Mouse (Mus musculus): ENCODE measurements around the gene Utf1.

Gene Utf1

GRCm38 (mm10) chr7:139943674-139944281, at the start of gene Utf1:
TSS of gene Utf1 (plus strand) at chr7:139943789.
- DNase-seq, result peak; percentile 38 to 52

DNA sequence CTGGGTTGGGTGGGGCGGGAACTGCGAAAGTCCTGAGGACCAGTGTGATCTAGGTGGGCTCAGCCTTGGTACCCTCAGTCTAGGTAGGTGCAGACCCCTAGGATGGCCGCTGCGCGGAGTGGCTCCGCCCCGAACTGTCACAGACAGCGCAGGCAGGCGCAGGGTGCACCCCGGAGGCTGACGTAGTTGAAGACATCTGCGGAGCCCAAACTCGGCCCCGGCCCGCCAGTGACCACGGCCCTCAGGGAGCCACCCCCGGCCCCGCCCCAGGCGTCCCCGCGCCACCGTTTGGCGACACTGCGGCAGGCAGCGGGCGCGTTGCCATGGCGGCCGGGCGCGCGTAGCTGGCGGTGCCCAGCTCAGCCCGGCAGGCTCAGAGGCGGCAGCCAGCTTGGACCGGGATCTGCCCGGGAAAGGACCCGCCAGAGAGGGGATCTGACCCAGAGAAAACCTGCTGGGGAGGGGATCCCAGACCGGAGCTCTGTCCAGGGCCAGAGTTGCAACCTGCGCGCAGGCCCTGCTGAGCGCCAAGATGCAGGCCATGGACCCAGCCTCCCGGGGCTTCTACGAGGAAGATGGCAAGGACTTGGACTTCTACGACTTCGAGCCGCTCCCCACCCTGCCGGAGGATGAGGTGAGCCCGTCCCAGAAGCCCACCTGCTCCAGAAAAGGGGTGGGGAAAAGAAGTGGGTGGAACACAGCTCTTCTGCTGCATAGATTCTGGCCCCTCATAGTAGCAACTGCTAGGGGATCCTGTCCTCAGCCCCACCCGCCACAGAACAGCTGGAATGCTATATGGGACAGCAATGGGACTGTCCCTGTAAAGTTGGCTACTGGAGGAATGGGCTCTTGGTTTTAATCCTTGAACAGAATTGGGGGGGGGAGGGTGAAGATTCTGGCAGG, 48.7 kb upstream of the Utf1 start, which contains the start of gene Kndc1:
Gene Kndc1 (plus strand): TSS at position 42 of the 903 bp plus-strand sequence.
- peak; percentile 90 to 93 for DNase-seq

DNA sequence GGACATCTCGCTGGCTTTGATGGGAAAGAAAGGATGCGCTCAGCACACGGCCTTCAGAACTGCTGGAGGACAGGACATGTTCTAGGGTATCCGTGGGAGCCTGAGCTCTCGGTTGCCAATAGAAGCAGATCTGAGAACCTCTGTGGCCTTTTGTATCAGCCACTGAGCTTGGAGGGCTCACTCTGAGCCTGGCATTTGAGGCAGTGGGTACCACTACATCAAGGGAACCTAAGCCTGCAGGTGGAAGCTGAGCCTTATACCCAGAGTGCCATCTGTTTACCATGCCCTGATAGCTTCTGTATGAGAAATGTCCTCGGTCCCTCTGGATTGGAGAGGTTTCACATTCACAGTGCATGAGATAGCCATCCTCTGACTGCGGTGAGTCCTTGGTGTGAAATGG, 47.3 kb upstream of the Utf1 start:
- DNase-seq, result peak; percentile 42 to 60

GRCm38 (mm10) chr7:139896796-139897195, 46.8 kb upstream of the Utf1 start:
- peak; percentile 64 to 66 for DNase-seq

GRCm38 (mm10) chr7:139898606-139899005, 45.0 kb upstream of the Utf1 start:
- peak; percentile 64 to 65 for DNase-seq

DNA sequence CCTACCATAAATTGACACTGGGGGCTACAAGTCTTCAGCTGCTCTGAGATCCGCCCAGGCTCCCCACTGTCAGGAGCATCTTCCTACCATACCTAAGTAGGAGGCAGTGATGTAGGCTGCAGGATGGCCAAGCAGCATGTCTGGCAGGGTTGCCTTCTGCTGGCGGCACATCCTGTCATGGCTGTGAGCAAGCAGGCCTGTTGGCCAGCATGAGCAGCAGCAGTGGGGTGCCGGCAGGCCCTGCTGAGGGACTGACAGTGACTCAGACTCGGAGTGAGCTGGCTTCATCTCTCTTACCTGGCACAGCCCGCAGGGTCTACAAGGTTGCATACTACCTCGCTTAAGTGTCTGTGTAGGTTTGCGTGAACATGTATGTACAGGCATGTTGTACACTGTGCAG, 44.1 kb upstream of the Utf1 start:
- DNase-seq, result peak; percentile 93

GRCm38 (mm10) chr7:139900456-139900855, 43.1 kb upstream of the Utf1 start:
- DNase-seq, result peak in 1 of 2 experiments; percentile 58

- peak; percentile 93 to 94 for DNase-seq
Measured at GRCm38 (mm10) chr7:139900896-139901295, 42.7 kb upstream of the Utf1 start.

GRCm38 (mm10) chr7:139901981-139902380, 41.6 kb upstream of the Utf1 start:
- DNase-seq, result no peak

DNA sequence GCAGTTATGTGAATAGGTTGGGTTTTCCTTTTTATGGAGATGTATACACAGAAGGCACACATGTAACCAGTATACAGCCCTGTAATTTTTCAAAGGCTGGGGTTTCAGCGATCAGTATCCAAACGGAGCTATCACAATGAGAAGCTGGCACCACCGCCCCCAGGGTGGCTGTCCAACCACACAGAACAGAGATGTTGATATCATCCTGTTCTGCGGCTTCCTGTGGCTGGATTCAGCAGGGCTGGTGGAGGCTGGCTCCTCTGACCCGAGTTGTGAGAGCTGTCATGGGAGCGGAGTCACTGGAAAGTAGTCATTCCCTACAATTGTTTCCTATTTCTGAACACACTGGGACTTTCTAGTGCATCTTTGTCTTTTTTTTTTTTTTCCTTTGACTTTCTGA, 38.3 kb upstream of the Utf1 start:
- DNase-seq, result peak in 1 of 2 experiments; percentile 28

- DNase-seq, result peak; percentile 58 to 65
Measured at GRCm38 (mm10) chr7:139905661-139906060, 37.9 kb upstream of the Utf1 start.

DNA sequence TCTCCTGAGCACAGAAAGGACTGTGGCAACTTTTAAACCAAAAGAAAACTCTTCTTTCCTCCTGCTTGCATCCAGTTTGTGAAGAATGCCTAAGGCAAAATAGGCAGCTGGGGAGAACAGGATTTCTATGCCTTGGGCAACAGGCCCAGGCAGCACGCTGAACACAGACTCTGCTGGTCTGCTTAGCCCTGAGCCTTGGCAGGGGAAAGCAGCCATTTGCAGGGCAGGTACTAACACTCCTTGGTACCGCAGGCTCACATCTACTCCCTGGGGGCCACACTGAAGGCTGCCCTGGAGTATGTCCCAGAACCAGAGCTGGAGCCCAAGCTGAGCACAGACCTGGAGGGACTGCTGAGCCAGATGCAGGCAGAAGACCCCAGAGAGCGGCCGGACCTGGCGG, 35.4 kb upstream of the Utf1 start:
- DNase-seq, result peak; percentile 73 to 76

GRCm38 (mm10) chr7:139909469-139909868, 34.1 kb upstream of the Utf1 start:
- DNase-seq, result no peak

DNA sequence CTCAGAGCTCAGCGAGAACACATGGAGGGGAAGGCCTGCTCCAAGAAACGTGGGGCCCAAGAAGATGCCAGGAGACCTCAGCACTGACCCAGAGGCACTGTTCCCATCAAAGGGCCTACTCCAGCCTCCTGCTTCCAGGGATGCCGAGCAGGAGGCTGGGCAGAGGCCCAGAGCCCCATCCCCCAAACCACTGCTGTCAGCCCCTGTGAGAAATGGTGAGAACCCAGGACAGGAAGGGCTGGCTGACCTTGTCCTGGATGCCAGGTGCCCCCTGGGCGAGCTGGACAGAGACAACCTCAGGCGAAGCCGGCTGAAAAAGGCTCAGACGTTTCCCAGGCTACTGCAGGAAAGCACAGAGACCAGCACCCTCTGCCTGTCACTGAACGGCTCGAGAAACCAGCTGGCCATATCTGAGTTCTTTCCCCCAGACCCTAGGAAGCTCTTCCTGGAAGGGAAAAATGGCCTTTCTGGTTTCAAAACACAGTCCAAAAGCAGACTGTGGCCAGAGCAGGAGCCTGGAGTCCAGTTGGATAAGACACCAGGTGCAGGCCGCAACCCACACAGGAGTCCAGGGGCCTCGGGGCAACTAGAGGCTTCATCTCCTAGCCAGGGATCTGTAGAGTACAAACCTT, 33.3 kb upstream of the Utf1 start:
- peak; percentile 44 to 54 for DNase-seq

- peak; percentile 37 to 43 for DNase-seq
Measured at GRCm38 (mm10) chr7:139914141-139915047, 29.2 kb upstream of the Utf1 start.

DNA sequence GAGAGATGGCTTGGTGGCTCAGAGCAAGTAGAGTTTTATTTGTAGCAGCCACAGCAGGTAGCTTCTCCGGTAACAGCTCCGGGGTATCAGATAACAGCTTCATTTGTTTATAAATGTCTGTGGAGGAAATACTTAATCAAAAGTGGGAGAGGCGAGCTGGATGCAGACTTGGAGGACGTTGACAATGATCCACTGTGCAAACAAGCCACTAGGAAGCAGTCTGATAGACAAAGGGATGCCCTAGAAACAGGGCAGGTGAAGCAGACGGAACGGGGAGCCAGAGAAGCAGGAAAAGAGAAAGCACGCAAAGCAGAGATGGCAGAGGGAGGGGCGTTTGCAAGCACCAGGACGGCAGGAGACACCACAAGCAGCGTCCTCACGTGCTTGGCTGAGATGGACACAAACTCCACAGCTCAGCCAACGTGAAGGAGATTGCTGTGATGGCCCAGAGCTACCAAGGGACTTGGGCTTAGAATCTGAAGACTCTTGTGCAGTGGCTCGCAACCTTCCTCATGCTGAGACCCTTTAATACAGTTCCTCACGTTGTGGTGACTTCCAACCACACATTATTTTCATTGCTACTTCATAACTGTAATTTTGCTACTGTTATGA, 27.8 kb upstream of the Utf1 start:
- DNase-seq, result peak; percentile 34 to 41

DNA sequence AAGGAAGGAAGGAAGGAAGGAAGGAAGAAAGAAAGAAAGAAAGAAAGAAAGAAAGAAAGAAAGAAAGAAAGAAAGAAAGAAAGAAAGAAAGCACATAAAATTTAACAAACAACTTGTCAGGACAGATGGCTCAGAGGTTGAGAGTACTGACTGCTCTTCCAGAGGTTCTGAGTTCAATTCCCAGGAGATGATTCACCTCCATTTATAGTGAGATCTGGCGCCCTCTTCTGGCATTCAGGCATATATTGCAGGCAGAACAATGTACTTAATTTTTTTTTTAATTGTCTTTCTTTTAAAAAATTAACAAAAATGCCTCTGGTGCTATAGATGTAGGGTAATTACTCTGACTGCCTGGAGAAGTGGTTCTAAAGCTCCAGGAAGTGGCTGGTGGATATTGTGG, 27.2 kb upstream of the Utf1 start:
- no peak for DNase-seq

DNA sequence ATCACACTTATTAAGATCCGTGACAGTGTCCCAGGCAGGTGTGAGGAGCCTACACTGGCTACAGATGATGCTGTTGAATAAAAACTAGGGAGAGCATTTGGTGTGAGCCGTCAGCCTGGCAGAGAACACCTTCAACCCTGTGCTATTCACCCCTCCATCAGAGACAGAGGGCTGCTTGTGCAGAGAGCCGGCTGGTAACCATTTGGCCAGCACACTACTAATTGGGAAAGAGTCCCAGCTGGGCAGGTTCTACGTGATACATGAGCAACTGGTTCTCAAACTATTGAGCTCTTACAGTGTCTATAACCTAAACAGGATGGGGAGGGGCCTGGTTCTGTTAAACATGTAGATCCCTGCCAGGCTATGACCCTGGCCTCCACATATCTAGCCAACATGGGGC, 25.3 kb upstream of the Utf1 start:
- peak; percentile 41 to 44 for DNase-seq

- DNase-seq, result peak in 1 of 2 experiments; percentile 66
Measured at GRCm38 (mm10) chr7:139930732-139931131, 12.9 kb upstream of the Utf1 start.

DNA sequence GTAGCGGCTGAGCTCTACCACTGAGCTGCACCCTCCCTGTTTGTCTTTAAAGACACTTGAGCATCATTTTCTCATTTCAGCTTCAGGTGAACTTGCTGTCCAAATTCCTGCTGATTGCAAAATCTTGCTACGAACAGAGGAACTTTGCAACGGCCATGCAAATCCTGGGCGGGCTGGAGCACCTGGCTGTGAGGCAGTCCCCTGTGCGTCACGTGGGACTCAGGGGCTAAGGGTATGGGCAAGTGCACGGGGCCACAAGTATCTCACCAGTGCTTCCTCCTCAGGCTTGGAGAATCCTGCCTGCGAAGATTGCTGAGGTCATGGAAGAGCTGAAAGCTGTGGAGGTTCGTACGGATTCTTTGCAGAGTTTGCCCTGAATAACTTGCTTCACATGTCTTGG, 6.9 kb upstream of the Utf1 start:
- DNase-seq, result no peak

- no peak for DNase-seq
Measured at GRCm38 (mm10) chr7:139937138-139937537, 6.5 kb upstream of the Utf1 start.

GRCm38 (mm10) chr7:139937810-139938209, 5.8 kb upstream of the Utf1 start:
- DNase-seq, result no peak

All from cerebellum, postnatal 25 days (tissue).